ENCODE assay signal across 19 mouse cellular contexts in the genomic region with DNA sequence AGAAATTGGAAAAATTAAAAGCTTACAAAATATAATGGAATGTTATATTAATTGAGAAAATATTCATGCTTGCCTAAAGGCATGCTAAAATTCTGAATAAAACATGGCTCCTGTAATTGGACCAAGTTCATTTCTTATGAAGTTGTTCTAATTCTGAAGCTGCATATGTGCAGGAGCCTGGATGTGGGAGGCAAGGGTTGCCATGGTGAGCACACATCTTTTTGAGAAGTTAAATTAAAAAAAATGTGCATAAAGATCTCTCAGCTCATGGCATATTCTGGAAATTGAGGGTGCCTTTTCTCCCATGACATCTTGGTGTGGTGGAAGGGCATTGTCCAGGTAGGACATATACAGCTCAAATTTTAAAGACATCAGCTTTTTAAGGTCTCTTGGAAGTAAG. TPM values are rescaled to one million over a fixed set of nuclear protein-coding genes. Genes with fewer than 3 reads are reported as not detected.
A peak's percentile ranks its signal among the peaks of the same experiment; 100 is the strongest.
DNase-seq lines count a peak whose midpoint lies in the region; ATAC-seq and TF ChIP-seq lines count a peak whose summit lies in the region.
"Had no signal": no experiment of that assay in that cellular context is flagged by ENCODE, and none has a peak within 500 bp of the region (broad histone marks: within the 10 kb centered on the region; RNA-seq: fewer than 3 reads in every experiment).

No protein-coding gene starts in this region.

- no peak for ATAC-seq in hindbrain, embryonic 12.5 days (ENCODE audit: low FRiP score)
- ATAC-seq in hindbrain, embryonic 11.5 days (ENCODE audit: low FRiP score): no peak
- ATAC-seq in forebrain, postnatal 0 days: no peak
- no peak for ATAC-seq in midbrain, embryonic 15.5 days (replicated peaks)
- ATAC-seq: activated CD4-positive, CD25-positive, alpha-beta regulatory T cell, adult 4 months had no signal

- no peak overlapping the region for H3K4me3 ChIP-seq in hindbrain, embryonic 12.5 days
- H3K4me3 ChIP-seq in hindbrain, embryonic 11.5 days (ENCODE audit: low read depth, low read length): no peak overlapping the region
- H3K4me3 ChIP-seq in forebrain, postnatal 0 days (ENCODE audit: low read depth, low read length): peak overlapping the region; percentile 80
- H3K4me3 ChIP-seq in midbrain, embryonic 15.5 days: peak overlapping the region; percentile 85
- H3K4me3 ChIP-seq: erythroblast, embryonic 14.5 days; myocyte had no signal

- H3K9me3 ChIP-seq in hindbrain, embryonic 12.5 days (replicated peaks): no peaks in the 10 kb centered on the region
- no peaks in the 10 kb centered on the region for H3K9me3 ChIP-seq in hindbrain, embryonic 11.5 days (ENCODE audit: control insufficient read depth, low read length)
- H3K9me3 ChIP-seq in forebrain, postnatal 0 days (ENCODE audit: low read length): no peaks in the 10 kb centered on the region
- no peaks in the 10 kb centered on the region for H3K9me3 ChIP-seq in midbrain, embryonic 15.5 days
- H3K9me3 ChIP-seq: stomach, embryonic 15.5 days had no signal

- no peaks in the 10 kb centered on the region for H3K36me3 ChIP-seq in hindbrain, embryonic 12.5 days
- no peaks in the 10 kb centered on the region for H3K36me3 ChIP-seq in hindbrain, embryonic 11.5 days (ENCODE audit: control insufficient read depth, insufficient read depth, low read length)
- no peaks in the 10 kb centered on the region for H3K36me3 ChIP-seq in forebrain, postnatal 0 days (ENCODE audit: insufficient read depth)
- no peaks in the 10 kb centered on the region for H3K36me3 ChIP-seq in midbrain, embryonic 15.5 days (replicated peaks)
- H3K36me3 ChIP-seq: stomach, embryonic 15.5 days had no signal

- H3K27me3 ChIP-seq in hindbrain, embryonic 12.5 days: peaks cover 16% of the 10 kb centered on the region; the same call in 1 of the 2 replicates
- peaks cover 17% of the 10 kb centered on the region; the same call in 1 of the 2 replicates for H3K27me3 ChIP-seq in hindbrain, embryonic 11.5 days (ENCODE audit: control insufficient read depth, insufficient read depth, low read length)
- H3K27me3 ChIP-seq in forebrain, postnatal 0 days (ENCODE audit: insufficient read depth, low read length): no peaks in the 10 kb centered on the region
- H3K27me3 ChIP-seq in midbrain, embryonic 15.5 days (replicated peaks): no peaks in the 10 kb centered on the region

- H3K9ac ChIP-seq in hindbrain, embryonic 12.5 days: no peak overlapping the region
- H3K9ac ChIP-seq in hindbrain, embryonic 11.5 days (ENCODE audit: low read depth, low read length): no peak overlapping the region
- peak overlapping the region; percentile 92 for H3K9ac ChIP-seq in forebrain, postnatal 0 days
- H3K9ac ChIP-seq in midbrain, embryonic 15.5 days: peak overlapping the region; percentile 95; the same call in 1 of the 2 replicates
- H3K9ac ChIP-seq: stomach, embryonic 15.5 days had no signal

- no peak overlapping the region for H3K27ac ChIP-seq in hindbrain, embryonic 12.5 days
- H3K27ac ChIP-seq in hindbrain, embryonic 11.5 days (ENCODE audit: low read depth, low read length): no peak overlapping the region
- H3K27ac ChIP-seq in forebrain, postnatal 0 days (ENCODE audit: low read depth, low read length): no peak overlapping the region
- 0 out of 2 replicates have a peak overlapping the region, but pooled peaks have one; percentile 97 for H3K27ac ChIP-seq in midbrain, embryonic 15.5 days

- H3K4me2 ChIP-seq in hindbrain, embryonic 12.5 days (replicated peaks): peak overlapping the region; percentile 98
- H3K4me2 ChIP-seq in hindbrain, embryonic 11.5 days (replicated peaks; ENCODE audit: low read depth, low read length): no peak overlapping the region
- H3K4me2 ChIP-seq in forebrain, postnatal 0 days (ENCODE audit: low read depth): peak overlapping the region; percentile 56
- H3K4me2 ChIP-seq in midbrain, embryonic 15.5 days: peak overlapping the region; percentile 62
- H3K4me2 ChIP-seq: liver, embryonic 11.5 days had no signal

- no peak for TF ChIP-seq CTCF in forebrain, postnatal 0 days (IDR thresholded peaks at IDR 0.05; ENCODE audit: low read depth)

- DNase-seq in hindbrain, embryonic 11.5 days (ENCODE audit: low spot score): no peak
- DNase-seq in brain, adult 2 months (ENCODE audit: low read depth, low spot score): peak; percentile 85
- peak; percentile 42 for DNase-seq in forebrain, postnatal 0 days
- no peak for DNase-seq in lung, adult 18-20 months
- no peak for DNase-seq in gastrocnemius, postnatal 4 days (ENCODE audit: low spot score in 2 of 2)
- DNase-seq in cerebellum, adult 11 months: no peak
- DNase-seq: heart, adult 11 months; heart, postnatal 10 days; lung, postnatal 14 days; thymus, postnatal 36 days had no signal

- 0 out of 2 replicates have a peak, but pooled peaks cover 12% of the 10 kb centered on the region for H3K4me1 ChIP-seq in hindbrain, embryonic 12.5 days
- no peaks in the 10 kb centered on the region; the same call in 1 of the 2 replicates for H3K4me1 ChIP-seq in hindbrain, embryonic 11.5 days (replicated peaks; ENCODE audit: control insufficient read depth, insufficient read depth, low read length)
- H3K4me1 ChIP-seq in forebrain, postnatal 0 days (ENCODE audit: insufficient read depth): peaks cover 20% of the 10 kb centered on the region; the same call in 1 of the 2 replicates
- H3K4me1 ChIP-seq in midbrain, embryonic 15.5 days: peaks cover 24% of the 10 kb centered on the region

RNA-seq across cellular contexts. Expression of a gene that starts 3.4 kb away (rescaled TPM):
- polyA plus RNA-seq in hindbrain, embryonic 12.5 days (2016; fragmentation: Nextera tagmentation; extraction: Ambion mirVana): 4.3 and 4.5 TPM in 2 replicates
- polyA plus RNA-seq in hindbrain, embryonic 11.5 days (2014; fragmentation: Nextera tagmentation; extraction: Ambion mirVana): 1.4 and 1.5 TPM in 2 replicates
- total RNA-seq in forebrain, postnatal 0 days (2014; rRNA removed): 40.1 and 43.5 TPM in 2 replicates
- 3.2 and 6.7 TPM in 2 replicates for polyA plus RNA-seq in forebrain, postnatal 0 days (2015; fragmentation: Nextera tagmentation; extraction: Ambion mirVana)
- 12.6 and 12.8 TPM in 2 replicates for polyA plus RNA-seq in midbrain, embryonic 15.5 days (2015; fragmentation: Nextera tagmentation; extraction: Ambion mirVana)
- total RNA-seq in gastrocnemius, postnatal 4 days (2021): under 1 TPM; 0.05 to 0.10 TPM
- total RNA-seq: heart, postnatal 10 days; MEL had no signal
- polyA plus RNA-seq: C2C12; erythroblast, embryonic 14.5 days; myocyte had no signal

Comparison
In these comparisons a context has a peak if more than half of its experiments do, and no peak if none do; other contexts are left out.
1. H3K4me3 ChIP-seq: peak in forebrain, postnatal 0 days (single experiment) and midbrain, embryonic 15.5 days (single experiment); none in hindbrain, embryonic 12.5 days (single experiment) and hindbrain, embryonic 11.5 days (single experiment).
2. H3K9ac ChIP-seq: peak in forebrain, postnatal 0 days (single experiment) and midbrain, embryonic 15.5 days (single experiment); none in hindbrain, embryonic 12.5 days (single experiment) and hindbrain, embryonic 11.5 days (single experiment).
3. DNase-seq: peak in brain, adult 2 months (single experiment) and forebrain, postnatal 0 days (single experiment); none in hindbrain, embryonic 11.5 days (single experiment), lung, adult 18-20 months (0 of 2), gastrocnemius, postnatal 4 days (0 of 2) and cerebellum, adult 11 months (single experiment).